Mouse (Mus musculus) G1E-ER4 (cell line): Measurements from ENCODE around the gene Boc. TPM values are rescaled to one million over a fixed set of nuclear protein-coding genes. Genes with fewer than 3 reads are reported as not detected.

Experiments
- GATA1 ChIP-seq: IDR thresholded peaks from one replicate; pipeline ENCODE4 v1.8.0; 2012; ENCODE audit warnings: low read length, inconsistent platforms
- polyA plus RNA-seq: library from polyadenylated mRNA; stranded (reverse); fragments of >175 nt; gene quantifications from 2 replicates; pipeline ENCODE4 v1.2.3, GENCODE M21; 2012

Boc gene
- polyA plus RNA-seq, 1 experiment, result not detected

DNA sequence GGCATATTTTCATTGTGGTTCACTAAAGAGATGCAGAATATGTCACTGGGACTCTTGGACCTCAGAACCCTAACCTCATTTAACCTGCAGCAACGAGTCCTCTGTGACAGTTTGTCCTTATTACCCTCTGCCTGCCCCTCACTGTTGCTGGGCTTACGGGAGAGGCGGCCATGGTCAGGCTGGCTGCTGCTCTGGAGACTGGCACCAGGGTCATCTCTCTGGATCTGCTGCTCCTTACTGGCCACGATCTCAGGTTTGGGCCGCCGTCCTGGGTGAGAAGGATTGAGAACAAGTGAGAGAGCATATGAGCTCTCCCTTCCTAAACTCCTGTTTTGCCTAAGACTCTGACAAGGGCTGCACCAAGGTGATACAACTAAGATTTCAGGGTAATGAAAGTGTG lies 66.5 kb downstream of the Boc start:
- no peak for TF ChIP-seq GATA1

DNA sequence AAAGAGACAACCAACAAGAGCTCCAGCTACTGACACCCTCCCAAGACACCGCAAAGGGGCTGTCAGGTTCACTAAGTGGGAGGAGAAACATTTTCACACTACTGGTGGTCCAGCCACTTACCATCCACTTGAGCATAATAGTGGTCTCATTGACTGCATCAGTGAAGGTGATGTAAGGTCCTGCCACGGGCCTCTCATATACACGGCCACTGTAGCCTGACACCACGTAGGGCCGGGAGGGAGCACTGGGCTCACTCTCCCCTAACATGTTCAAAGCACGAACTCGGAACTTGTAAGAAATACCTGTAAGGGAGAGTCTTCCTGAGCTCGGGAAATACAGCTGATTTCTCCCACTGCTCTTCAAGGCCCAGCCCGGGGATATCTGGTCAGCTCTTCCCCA lies 67.6 kb downstream of the Boc start:
- no peak for TF ChIP-seq GATA1

DNA sequence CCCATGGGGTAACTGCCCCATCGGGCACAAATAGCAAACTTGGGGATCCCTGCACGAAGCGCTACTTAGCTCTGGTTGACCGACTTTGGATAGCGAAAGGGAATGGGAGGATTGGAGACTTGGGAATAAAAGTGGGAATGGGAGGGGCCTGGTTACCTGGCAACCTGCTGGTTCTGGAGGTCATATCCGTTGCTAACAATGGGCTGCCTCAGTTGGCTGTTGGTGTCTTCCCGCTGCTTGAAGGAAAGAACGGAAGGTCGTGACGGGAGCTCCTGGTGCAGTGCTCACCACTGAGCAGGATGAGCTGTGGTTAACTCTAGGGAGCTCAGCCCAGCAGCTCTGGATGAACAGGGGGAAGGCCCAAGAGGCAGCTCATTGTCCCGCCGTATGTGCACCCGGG lies 71.5 kb downstream of the Boc start:
- TF ChIP-seq GATA1, result no peak

DNA sequence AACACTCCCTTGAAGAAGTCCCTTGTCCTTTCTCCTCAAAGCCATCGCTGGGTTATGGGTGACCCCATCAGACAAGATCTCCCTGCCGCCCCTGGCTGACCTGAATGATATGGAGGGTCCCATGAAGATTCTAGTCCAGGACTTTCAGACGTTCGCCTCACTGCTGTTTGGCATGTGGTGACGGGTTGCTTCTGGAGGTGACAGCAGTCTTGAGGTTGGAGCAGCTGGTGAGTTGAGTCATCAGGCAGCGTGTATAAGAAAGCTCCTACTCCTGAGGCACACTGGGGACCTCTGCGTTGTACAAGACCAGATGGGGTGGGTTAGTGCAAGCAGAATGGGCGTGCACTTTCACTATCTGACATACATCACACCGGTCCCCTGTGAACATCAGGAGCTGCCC lies 72.1 kb downstream of the Boc start:
- TF ChIP-seq GATA1, result no peak

DNA sequence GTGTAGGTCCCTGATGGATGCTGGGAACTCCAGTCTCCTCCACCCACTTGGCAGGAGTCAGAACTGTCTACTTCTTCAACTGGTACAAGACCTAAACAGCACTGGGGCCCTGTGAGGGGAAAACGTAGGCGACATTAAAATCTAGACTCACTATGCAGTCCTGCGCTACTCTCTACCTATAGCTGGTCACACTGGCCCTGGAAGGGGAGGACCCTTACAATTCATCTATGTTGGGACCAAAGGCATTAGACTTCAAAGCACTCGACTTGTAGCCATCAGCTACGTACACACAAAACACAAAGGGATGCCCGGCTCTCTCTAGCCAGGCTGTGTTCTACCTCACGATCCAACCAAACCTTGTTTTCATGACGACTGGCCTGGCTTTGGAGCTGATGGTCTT lies 73.0 kb downstream of the Boc start:
- TF ChIP-seq GATA1, result no peak

DNA sequence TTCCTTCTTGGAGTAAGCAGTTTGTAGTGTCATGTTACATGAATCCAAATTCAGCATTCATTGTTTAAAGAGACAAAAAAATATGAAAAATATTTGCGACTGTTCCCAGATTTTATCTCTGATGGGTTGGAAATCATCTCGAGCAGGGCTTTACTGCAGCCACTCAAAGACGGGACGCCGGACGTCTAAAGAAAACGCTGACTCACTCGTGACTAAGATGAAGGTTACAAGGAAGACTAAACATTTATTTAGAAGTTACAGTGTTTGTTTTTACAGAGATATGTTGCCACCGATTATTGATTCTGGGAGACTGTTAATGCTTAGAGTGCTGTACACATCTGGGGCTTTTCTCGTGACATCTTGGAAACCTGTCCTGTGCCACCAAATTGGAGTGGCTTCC lies 73.9 kb downstream of the Boc start:
- no peak for TF ChIP-seq GATA1

DNA sequence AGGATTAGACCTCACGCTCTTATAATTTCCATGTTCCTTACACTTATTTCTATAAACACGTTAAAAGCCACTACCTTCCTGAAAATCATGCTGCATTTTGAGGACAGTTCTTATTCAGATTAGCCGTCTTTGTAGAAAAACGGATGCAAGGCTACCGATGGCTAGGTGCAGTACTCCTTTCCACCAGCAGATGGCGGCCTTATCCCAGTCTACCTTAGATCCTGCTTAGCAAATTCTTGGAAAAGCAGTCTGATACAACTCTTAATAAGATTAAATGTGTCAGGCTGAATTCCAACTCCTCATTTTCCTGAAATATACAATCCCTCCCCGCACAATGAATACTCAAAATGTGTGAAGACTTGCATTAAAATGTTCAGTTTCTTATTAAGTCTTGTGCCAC lies 74.6 kb downstream of the Boc start:
- TF ChIP-seq GATA1, result no peak

DNA sequence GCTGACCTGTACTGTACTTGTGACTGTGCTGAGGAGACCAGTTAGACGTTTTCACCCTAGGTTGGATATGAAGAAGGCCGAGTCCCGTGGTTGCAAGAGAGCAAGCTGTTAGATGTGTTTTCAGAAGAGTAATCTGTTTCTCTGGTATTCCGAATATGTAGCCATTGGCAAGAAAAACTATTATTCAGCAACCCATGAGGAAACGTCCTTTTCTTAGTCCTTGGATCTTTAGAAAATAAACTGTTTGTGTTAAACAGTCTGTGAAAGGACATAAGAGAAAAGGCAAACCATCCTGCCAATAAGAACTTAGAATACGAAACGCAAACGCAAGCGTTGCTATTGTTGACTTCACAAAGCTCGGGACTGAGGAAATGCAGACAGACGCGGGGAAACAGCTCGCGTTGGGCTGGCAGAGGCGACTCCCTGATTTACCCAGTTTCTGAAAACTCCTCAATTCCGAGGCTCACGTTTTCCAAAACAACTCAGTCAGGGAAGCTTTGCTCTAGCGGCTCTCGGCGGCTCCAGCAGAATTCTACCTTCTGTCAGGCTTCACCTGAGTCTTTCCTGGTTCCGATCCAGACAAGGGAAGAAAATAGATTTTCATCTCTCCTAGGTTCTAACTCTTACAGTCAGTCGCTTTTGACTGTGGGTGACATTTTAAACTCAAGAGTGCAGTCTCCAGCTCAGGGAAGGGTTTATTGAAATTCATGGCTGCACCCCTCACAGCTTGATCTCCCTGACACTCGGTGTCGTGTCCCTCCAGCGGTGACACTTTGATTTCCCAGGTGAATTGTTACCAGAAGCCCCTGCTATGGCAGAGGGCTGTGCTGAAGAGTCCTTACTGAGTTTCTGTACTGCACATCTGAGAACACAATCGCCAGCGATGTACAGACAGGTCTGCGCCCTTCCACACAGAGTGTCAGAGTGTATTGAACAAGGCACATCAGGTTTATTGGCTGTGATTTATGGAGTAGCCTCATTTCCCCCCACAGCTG lies 76.8 kb downstream of the Boc start:
- no peak for TF ChIP-seq GATA1

DNA sequence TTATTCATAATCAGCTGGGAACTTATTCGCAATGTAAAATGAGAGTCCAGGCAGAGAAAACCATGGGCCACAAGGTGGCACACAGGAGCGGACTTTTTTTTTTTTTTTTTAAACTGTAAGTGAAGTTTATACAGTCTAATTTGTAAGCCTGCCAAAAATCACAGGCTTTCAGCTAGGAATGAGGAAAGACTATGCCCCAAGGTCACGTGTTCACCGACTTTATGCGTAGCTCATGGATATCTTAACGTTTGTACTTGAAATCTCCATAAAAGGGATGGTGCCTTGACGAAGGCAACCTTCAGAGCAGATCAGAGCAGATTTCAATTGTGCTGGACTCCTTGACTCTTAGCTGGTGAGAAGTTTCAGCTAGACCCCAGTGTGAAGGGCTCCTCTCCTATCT lies 78.1 kb downstream of the Boc start:
- no peak for TF ChIP-seq GATA1

DNA sequence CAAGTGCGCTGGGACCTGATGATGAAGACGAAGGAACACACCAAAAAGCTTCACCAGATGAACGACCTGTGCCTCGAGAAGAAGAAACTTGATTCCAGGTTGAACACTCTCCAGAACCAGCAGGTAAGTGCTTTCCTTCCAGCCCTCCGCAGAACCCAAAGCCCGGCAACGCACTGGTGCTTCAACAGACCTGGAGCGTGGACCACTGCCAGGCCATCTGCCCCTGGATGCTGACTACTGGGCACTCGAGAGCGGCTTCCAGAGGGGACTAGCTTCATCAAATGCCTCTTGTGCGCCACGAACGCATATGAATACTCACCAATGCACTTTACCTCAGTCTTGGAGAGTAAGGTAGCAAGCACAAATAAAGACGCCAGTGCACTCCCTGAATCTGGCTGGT lies 78.8 kb downstream of the Boc start:
- no peak for TF ChIP-seq GATA1

DNA sequence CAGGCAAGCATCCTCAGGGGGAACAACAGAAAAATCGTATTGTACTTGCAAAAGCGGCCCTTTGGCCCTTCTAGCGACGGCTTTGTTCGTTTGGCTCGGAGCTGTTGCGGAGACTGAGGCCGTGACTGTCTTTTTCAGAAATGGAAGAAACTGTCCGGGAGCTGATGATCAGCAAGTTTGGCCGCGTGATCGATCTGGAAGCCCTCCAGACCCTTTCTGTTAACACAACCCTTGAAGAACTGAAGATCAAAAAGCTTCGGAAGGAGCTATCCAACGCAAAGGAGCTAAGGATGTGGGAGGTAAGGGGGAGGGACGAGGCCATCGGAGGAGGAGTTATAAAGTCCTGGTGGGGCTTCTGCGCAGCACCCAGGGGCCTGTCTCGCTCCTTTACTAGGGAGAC lies 79.9 kb downstream of the Boc start:
- TF ChIP-seq GATA1, result no peak

DNA sequence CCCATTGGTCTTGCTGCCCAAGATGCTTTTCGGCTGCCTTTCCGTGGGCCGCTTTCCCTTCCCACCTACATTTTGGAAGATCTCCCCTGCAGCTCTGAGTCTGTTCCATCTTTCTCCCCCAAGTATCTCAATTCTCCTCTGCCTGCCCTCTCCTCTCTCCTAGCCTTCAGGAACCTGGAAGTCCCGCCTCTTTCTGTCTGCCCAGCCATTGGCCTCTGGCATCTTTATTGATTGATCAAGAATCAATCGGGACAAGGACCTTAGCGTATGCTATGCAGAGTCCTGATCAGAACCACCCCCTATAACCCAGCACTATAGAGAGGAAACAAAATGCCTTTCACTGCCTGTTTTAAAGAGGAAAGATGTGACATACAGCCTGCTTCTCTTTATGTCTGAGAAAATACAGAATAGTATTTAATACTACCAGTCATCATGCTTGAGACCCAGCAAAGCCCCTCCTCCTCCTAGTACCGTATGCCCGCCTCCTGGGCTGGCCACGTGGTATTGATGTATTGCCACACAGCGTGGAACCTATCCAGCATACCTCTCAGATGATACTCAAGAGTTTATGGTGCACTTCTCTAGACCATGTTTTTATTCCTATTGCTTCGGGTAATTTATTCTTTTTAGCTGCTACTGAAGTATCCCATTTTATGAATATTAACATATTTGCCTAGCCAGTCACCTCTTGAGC lies 82.9 kb downstream of the Boc start:
- TF ChIP-seq GATA1, result no peak

DNA sequence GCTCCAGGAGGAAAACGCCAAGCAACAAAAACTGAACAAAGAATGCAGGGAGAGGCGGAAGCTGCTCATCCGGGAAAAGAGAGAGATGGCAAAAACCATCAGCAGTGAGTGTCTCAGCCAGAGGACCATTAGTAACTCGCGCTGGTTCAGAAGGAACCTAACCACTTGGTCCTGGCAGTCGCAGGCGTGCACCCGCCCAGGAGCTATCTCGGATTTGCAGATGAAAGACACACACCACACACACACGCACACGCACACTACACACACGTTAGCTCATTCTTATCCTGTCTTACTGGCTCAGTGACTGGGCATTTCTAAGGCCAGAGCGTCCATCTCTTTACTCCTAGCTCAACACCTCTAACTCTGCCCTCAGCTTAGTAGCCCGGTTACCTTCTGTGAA lies 83.4 kb downstream of the Boc start:
- TF ChIP-seq GATA1, result no peak

DNA sequence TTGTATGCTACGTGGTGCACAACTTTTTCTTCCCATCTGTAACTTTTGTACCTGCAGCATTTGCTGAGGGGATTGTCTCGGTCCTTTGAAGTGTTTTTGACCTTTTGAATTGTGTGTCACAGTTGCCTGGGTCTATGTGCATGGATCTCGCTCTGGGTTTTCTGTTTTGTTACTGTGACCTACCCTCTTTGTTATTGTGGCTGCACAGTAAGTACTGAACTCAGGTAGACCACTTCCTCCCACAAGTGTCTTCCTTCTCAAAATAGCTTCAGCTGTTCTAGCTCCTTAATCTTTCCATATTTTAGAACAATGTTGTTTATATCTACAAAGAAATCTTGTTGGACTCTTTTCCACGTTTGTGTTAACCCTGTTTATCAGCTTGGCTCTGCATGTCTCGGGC lies 97.8 kb downstream of the Boc start:
- TF ChIP-seq GATA1, result no peak

DNA sequence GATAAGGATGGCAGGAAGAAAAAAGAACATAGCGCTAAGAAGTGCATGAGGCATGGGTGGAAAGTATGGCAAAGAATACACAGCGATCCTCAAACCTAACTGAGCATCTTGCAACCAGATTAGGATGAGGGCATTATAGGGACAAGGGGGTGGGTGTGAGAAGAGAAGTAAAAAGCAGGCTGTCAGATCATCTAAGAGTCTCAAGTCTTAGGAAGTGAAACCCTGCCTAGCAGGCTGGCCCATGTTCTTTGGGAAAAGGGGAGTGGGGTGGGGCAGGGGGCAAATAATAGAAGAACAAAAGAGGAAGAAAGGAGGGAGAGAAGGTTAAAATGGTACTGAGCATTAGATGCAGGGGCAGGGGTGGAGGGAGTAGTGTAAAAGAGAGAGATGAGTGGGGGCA lies 99.9 kb downstream of the Boc start:
- TF ChIP-seq GATA1, result no peak

DNA sequence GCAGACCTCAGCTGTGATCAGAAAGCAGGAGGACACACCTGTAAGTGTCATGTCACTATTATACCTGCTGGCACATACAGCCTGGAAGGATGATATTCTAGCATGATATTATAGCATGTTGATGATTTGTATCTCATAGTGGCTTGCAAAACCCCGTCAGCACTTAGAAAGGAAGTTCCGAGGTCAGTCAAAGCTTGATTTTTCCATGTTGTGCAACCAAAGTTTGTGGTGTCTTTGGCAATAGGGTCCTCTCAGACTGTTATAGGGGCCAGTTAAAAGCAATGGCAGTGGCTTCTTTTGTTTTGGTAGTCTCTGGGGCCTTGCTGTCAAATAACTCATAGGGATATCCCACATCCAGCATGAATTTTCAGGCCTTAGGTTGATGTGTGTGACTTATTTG lies 100.8 kb downstream of the Boc start:
- no peak for TF ChIP-seq GATA1

DNA sequence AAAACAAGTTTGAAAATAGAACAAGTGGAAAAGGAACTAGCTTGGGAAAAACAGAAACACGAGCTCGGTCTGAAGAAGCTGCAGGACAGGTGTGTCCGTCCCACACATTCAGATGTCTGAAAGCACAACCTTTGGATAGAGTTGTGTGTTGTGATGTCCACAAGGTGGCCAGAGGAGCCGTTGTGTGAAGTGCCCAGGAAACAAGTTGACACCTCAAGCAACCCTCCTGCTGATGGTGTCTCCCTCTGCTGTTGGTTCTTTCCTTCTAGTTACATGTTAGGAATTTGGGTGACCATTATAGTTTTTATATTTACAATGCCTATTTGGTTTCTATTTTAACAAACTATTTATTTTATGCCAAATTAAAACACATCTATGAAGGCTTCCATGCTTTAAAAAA lies 123.2 kb downstream of the Boc start:
- no peak for TF ChIP-seq GATA1

Other genes starting within 250 kb of the Boc start
- not detected in 2 replicates for gene Sidt1, start 225.7 kb downstream of the Boc start, polyA plus RNA-seq
- 4.8 and 6.3 TPM in 2 replicates for gene Spice1, start 211.8 kb downstream of the Boc start, polyA plus RNA-seq
- gene Cfap44, start 164.1 kb downstream of the Boc start, polyA plus RNA-seq, result not detected in 2 replicates
- 5.9 and 9.0 TPM in 2 replicates for gene Nepro, start 165.4 kb upstream of the Boc start, polyA plus RNA-seq
- 28.5 and 34.9 TPM in 2 replicates for gene Gtpbp8, start 187.5 kb upstream of the Boc start, polyA plus RNA-seq
- 0.40 and 0.69 TPM in 2 replicates for gene Cd200r1, start 206.8 kb upstream of the Boc start, polyA plus RNA-seq